Mouse (Mus musculus): ENCODE results near the gene Pkd1l2.
A peak's percentile ranks its signal among the peaks of the same experiment; 100 is the strongest.

Pkd1l2 gene

DNA sequence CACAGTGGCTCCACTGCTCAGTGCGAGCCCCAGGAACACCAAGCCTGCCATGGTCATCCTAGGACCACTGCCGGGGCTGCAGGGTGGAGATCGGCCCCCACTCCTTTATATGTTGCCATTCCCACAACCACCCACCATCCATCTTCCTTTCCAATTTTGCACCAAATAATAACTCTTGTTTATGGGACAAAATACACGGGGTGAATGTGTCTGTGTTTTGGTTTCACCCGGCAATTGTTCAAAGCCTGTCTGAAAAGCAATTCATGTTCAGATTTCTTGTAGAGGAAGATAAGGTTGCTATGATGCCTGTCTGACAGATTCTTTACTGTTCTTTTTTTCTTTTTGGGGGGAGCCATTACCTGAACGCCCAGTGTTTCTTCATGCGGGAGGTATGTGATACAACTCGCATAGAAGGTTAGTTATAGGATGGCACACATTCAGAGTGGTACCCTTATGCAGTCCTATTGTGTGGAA, at the start of gene Pkd1l2:
Gene Pkd1l2 (minus strand): TSS at position 51 of the 474 bp plus-strand sequence.
- no peak for DNase-seq (ENCODE audit: low spot score)

DNA sequence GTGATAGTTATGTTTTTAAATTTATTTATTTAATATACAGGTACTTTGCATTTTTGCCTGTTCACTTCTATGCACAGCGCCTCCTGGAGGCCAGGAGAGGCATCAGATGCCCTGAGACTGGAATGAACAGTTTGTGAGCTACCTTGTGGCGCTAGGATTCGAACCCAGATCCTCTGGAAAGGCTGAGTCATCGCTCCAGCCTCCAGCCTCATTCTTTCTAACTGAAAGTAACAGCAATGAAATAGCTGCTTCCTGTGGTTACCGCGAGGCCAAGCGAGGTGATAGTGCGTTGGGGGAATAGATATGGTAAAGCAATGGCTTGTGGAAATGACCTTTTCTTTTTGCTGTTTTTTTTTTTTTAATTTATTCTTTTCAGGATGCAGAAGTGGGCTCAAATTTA, 44.8 kb upstream of the Pkd1l2 start:
- no peak for DNase-seq (ENCODE audit: low spot score)

- DNase-seq (ENCODE audit: low spot score): no peak
These were observed 44.2 kb upstream of the Pkd1l2 start for GRCm38 (mm10) chr8:117126411-117126810.

GRCm38 (mm10) chr8:117125854-117126253, 43.6 kb upstream of the Pkd1l2 start:
- no peak for DNase-seq (ENCODE audit: low spot score)

- DNase-seq (ENCODE audit: low spot score): no peak
These were observed 41.8 kb upstream of the Pkd1l2 start for GRCm38 (mm10) chr8:117123850-117124633.

DNA sequence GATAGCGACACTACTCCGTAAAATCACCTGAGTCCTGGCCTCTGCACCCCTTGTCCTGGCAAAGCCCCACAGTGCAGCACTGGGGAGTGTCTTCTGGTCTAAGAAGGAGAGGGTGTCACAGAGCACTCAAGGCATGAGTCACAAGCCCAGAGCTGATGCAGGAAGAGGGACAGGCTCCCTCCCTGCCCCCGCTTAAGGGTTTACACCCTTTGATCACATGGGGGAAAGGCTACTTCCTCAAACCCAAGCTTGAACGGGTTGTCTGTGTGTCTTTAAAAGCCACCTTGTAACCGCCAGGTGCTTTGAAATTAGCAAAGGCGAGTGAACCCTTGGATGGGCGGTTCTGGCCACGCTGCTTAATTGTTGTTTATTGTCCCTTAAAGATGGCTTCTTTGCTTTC, 39.0 kb upstream of the Pkd1l2 start:
- DNase-seq (ENCODE audit: low spot score): no peak

GRCm38 (mm10) chr8:117118409-117118808, 36.2 kb upstream of the Pkd1l2 start:
- DNase-seq (ENCODE audit: low spot score): no peak

GRCm38 (mm10) chr8:117116534-117116933, 34.3 kb upstream of the Pkd1l2 start:
- no peak for DNase-seq (ENCODE audit: low spot score)

- no peak for DNase-seq (ENCODE audit: low spot score)
These were observed 33.6 kb upstream of the Pkd1l2 start for GRCm38 (mm10) chr8:117115676-117116446.

GRCm38 (mm10) chr8:117115094-117115493, 32.8 kb upstream of the Pkd1l2 start:
- no peak for DNase-seq (ENCODE audit: low spot score)

- no peak for DNase-seq (ENCODE audit: low spot score)
These were observed 30.0 kb upstream of the Pkd1l2 start for GRCm38 (mm10) chr8:117112261-117112660.

GRCm38 (mm10) chr8:117111641-117112040, 29.4 kb upstream of the Pkd1l2 start:
- DNase-seq (ENCODE audit: low spot score): no peak

GRCm38 (mm10) chr8:117109801-117110390, 27.6 kb upstream of the Pkd1l2 start:
- peak; percentile 38 for DNase-seq (ENCODE audit: low spot score)

GRCm38 (mm10) chr8:117109018-117109711, 26.9 kb upstream of the Pkd1l2 start:
- DNase-seq (ENCODE audit: low spot score): no peak

GRCm38 (mm10) chr8:117107533-117107932, 25.3 kb upstream of the Pkd1l2 start:
- peak; percentile 60 for DNase-seq (ENCODE audit: low spot score)

DNA sequence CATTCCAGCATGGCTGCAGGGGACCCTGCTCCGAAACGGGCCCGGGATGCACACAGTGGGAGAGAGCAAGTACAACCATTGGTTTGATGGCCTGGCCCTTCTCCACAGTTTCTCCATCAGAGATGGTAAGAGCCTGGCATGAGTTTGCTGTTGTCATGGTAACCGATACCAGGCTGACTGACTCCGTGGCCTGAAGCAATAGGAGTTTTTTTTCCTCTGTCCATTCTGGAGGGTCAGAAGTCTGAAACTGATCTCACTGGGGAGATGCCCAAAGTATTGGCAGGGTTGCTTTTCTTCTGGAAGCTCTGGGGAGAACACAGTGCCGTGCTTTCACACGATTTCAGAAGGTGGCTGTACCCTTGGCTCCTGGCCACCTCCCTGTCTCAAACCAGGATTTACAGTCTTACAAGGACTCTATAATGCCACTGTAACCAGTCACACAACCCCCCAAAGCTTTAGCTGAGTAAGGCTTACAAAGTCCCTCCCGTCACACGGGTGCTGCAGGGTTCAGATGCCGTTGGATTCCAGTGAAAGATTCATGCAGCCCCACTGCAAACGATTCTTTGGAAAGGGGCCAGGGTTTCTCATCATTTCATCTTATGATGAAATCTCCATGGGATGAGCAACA, 15.4 kb upstream of the Pkd1l2 start:
- no peak for DNase-seq (ENCODE audit: low spot score)

DNA sequence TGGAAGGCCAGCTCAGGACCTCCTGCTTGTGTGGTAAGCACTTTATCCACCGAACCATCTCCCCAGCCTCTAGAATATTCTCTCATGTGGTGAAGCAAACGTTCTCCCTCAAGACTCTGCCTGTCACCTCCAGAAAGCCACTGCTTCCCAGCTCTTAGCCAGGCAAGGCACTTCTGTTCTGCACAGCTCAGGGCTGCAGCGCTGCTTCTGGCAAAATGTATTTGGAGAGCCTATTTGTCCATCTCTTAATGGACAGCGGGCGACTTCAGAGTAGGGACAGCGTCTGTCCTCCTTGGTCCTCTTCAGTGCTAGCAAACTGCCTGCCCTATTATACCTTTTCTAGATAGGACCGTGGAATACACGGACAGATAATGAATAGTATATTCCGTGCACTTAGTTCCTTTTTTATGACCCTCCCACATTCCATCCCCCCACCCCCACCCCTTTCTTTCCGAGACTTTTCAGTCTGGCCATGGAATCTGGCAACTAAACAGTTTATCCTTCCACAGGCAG, 14.9 kb upstream of the Pkd1l2 start:
- no peak for DNase-seq (ENCODE audit: low spot score)

DNA sequence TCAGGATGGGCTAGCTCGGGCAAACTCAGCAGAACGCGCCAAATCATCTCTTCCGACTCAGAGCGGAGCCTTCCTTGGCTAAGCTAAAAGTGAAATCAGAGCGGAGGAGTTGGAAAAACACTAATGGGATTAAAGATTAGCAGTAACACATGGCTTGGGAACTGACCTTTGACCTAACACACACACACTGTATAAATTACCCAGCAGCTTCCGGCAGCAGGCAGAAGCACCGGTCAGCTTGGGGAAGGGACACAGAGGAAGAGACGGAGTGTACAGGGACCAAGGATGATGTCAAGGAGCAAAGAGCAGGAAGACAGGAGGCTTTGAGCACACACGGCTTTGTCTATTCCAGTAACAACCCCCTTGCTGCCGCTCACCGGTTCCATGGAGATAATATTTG, 13.4 kb upstream of the Pkd1l2 start, which contains the start of gene Bco1:
Gene Bco1 (plus strand): TSS at position 208 of the 400 bp plus-strand sequence.
- DNase-seq (ENCODE audit: low spot score): no peak

GRCm38 (mm10) chr8:117094053-117094452, 11.8 kb upstream of the Pkd1l2 start:
- no peak for DNase-seq (ENCODE audit: low spot score)

DNA sequence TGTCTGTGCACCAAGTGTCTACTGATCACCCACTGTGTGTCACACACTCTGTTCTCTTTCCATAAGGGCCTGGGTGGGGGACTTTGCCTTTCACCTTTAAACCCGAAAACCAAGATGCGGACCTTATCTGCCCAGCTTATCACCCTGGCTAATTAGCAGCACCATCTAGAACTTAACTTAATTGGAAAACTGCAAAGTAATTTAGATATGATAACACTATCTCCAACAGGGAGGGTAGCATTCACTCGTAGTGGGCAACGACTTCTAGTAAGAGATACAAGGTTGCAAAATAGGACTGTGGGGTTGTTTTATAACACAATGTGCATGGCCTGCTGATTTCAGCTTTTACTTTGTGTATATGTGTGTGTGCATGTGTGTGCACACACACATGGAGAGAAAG, 7.6 kb upstream of the Pkd1l2 start:
- no peak for DNase-seq (ENCODE audit: low spot score)

- DNase-seq (ENCODE audit: low spot score): no peak
These were observed 4.8 kb upstream of the Pkd1l2 start for GRCm38 (mm10) chr8:117087036-117087435.
